Mouse (Mus musculus) megakaryocyte, embryonic 14.5 days (primary cell): ENCODE measurements at regions not wholly inside any gene's neighbourhood (a gene's known extent, or its start where the extent isn't known, plus 50 kb on each side); places are given as distances from the start of the nearest gene placed in this dataset.

Source experiments
- H3K27me3 ChIP-seq: replicated peaks from 2 replicates; pipeline ENCODE3; 2012; ENCODE audit warnings: inconsistent platforms
- H3K36me3 ChIP-seq: replicated peaks from 2 replicates; pipeline ENCODE3; 2012; ENCODE audit warnings: low read length, inconsistent platforms, mixed read lengths
- H3K4me1 ChIP-seq: 2 replicates; pipeline ENCODE4 v1.6.1; 2012; ENCODE audit warnings: inconsistent platforms
- H3K4me3 ChIP-seq: replicated peaks from 2 replicates; pipeline ENCODE3; 2012; ENCODE audit warnings: moderate library complexity, mild to moderate bottlenecking, inconsistent platforms
- H3K9me3 ChIP-seq: 2 replicates; pipeline ENCODE4 v1.6.1; 2012; ENCODE audit warnings: inconsistent platforms
- FLI1 ChIP-seq: IDR thresholded peaks from 2 replicates; pipeline ENCODE4 v1.6.1; 2012; ENCODE audit warnings: low read length, inconsistent platforms, mixed read lengths
- GATA1 ChIP-seq: IDR thresholded peaks from 3 replicates; pipeline ENCODE4 v1.6.1; 2012; ENCODE audit warnings: mixed read lengths, low read length, inconsistent platforms, borderline replicate concordance

GRCm38 (mm10) chr10:117429459-117430183 is 49.8 kb upstream of the Cpsf6 start:
- H3K4me1 ChIP-seq: peaks cover 27% of the 10 kb centered on the region
- no peak overlapping the region for H3K4me3 ChIP-seq
- TF ChIP-seq GATA1: no peak
- TF ChIP-seq FLI1: no peak
- H3K36me3 ChIP-seq: peaks cover 3% of the 10 kb centered on the region
- H3K27me3 ChIP-seq: no peaks in the 10 kb centered on the region
- peaks cover 9% of the 10 kb centered on the region; the same call in 1 of the 2 replicates for H3K9me3 ChIP-seq
